Mouse (Mus musculus) heart, postnatal 0 days (tissue): ENCODE results near the gene Pla2g2e. TPM values are rescaled to one million over a fixed set of nuclear protein-coding genes. Genes with fewer than 3 reads are reported as not detected.
A peak's percentile ranks its signal among the peaks of the same experiment; 100 is the strongest.

Experiments
- ATAC-seq: fragments of 200-750 bp; cut with Nextera tagmentation; 2 replicates; pipeline ENCODE4 v1.8.0; 2017; ENCODE audit warnings: low read depth, moderate number of reproducible peaks, moderate library complexity; ENCODE audit not compliant: insufficient read depth
- DNase-seq: peaks from one replicate; pipeline ENCODE4 v3.0.0-alpha.2; 2016; ENCODE audit warnings: low spot score
- H3K27ac ChIP-seq: fragments of 300-500 bp; sonication (generic); 2 replicates; pipeline ENCODE4 v1.5.1; 2014; ENCODE audit warnings: low read depth, mild to moderate bottlenecking
- H3K27me3 ChIP-seq: fragments of 300-500 bp; sonication (generic); 2 replicates; pipeline ENCODE4 v1.6.1; 2014; ENCODE audit warnings: low read length, mixed read lengths; ENCODE audit not compliant: control insufficient read depth, insufficient read depth
- H3K36me3 ChIP-seq: fragments of 300-500 bp; sonication (generic); replicated peaks from 2 replicates; pipeline ENCODE4 v1.6.1; 2014; ENCODE audit warnings: low read length, mixed read lengths; ENCODE audit not compliant: control insufficient read depth, insufficient read depth
- H3K4me1 ChIP-seq: fragments of 300-500 bp; sonication (generic); 2 replicates; pipeline ENCODE4 v1.6.1; 2014; ENCODE audit warnings: antibody characterized with exemption; ENCODE audit not compliant: control insufficient read depth, insufficient read depth
- H3K4me2 ChIP-seq: fragments of 300-500 bp; sonication (generic); 2 replicates; pipeline ENCODE4 v1.6.1; 2014; ENCODE audit warnings: low read depth, mild to moderate bottlenecking, low read length, moderate library complexity
- H3K4me3 ChIP-seq: fragments of 300-500 bp; sonication (generic); 2 replicates; pipeline ENCODE4 v1.5.1; 2014; ENCODE audit warnings: low read depth, low read length
- H3K9ac ChIP-seq: fragments of 300-500 bp; sonication (generic); replicated peaks from 2 replicates; pipeline ENCODE4 v1.6.1; 2014; ENCODE audit warnings: low read depth, low read length, mixed read lengths
- H3K9me3 ChIP-seq: fragments of 300-500 bp; sonication (generic); replicated peaks from 2 replicates; pipeline ENCODE4 v1.6.1; 2016; ENCODE audit warnings: low read length; ENCODE audit not compliant: control insufficient read depth
- CTCF ChIP-seq: IDR thresholded peaks from 2 replicates; pipeline ENCODE4 v1.5.1; 2016; ENCODE audit warnings: antibody characterized with exemption, control low read depth, low read depth
- EP300 ChIP-seq: IDR thresholded peaks from 2 replicates; pipeline ENCODE4 v1.6.1; 2016; ENCODE audit warnings: antibody characterized with exemption, low read depth
- WGBS: fragments of 180-500 bp; shearing (Covaris S2); extraction: QIAGEN DNeasy Blood & Tissue Kit; methylation state at CpG from one replicate; pipeline ENCODE4 v1.1.7; 2014; 5-methylcytosine and 5-hydroxymethylcytosine counted together
- polyA plus RNA-seq: library from polyadenylated mRNA; unstranded; fragments of >200 nt; fragmentation: Nextera tagmentation; extraction: Ambion mirVana; gene quantifications from 2 replicates; pipeline ENCODE4 v1.2.1, GENCODE M21; 2015
- total RNA-seq: library from RNA; depleted of rRNA; stranded (reverse); fragments of >200 nt; gene quantifications from 2 replicates; pipeline ENCODE4 v1.2.3, GENCODE M21; 2014; ENCODE audit warnings: low replicate concordance; rRNA removed

Pla2g2e gene
- total and polyA plus RNA-seq, 2 experiments from 2014 or later = 0.30 TPM; not detected in 1

GRCm38 (mm10) chr4:138913797-138914196, 36.1 kb downstream of the Pla2g2e start, which contains the start of gene Otud3:
Gene Otud3 (minus strand): TSS chr4:138913945.
- peak; percentile 98 for ATAC-seq
- TF ChIP-seq CTCF (peak; percentile 81), EP300 (no peak)

GRCm38 (mm10) chr4:138917282-138917681, 39.5 kb downstream of the Pla2g2e start:
- TF ChIP-seq EP300 (no peak), CTCF (no peak)
- H3K4me2 ChIP-seq = no peak overlapping the region
- H3K9me3 ChIP-seq = no peaks in the 10 kb centered on the region
- no peak for DNase-seq
- H3K27me3 ChIP-seq = 0 out of 2 replicates have a peak, but pooled peaks cover 8% of the 10 kb centered on the region
- WGBS = 78% methylated on average over 9 of the region's 9 CpGs
- H3K4me3 ChIP-seq = no peak overlapping the region
- no peak overlapping the region for H3K9ac ChIP-seq
- H3K36me3 ChIP-seq = no peaks in the 10 kb centered on the region
- peaks cover 6% of the 10 kb centered on the region; the same call in 1 of the 2 replicates for H3K4me1 ChIP-seq
- no peak overlapping the region for H3K27ac ChIP-seq
- ATAC-seq = no peak

More at GRCm38 (mm10) chr4:138913797-138914196, 36.1 kb downstream of the Pla2g2e start, which contains the start of gene Otud3:
- H3K9me3 ChIP-seq = no peaks in the 10 kb centered on the region
- H3K36me3 ChIP-seq = 0 out of 2 replicates have a peak, but pooled peaks cover 11% of the 10 kb centered on the region
- under 1% methylated on average over 39 of the region's 39 CpGs for WGBS
- H3K27ac ChIP-seq = peak within 1 kb of the TSS; percentile 69
- peaks cover 6% of the 10 kb centered on the region; the same call in 1 of the 2 replicates for H3K4me1 ChIP-seq
- H3K4me3 ChIP-seq = peak within 1 kb of the TSS; percentile 94
- no peaks in the 10 kb centered on the region for H3K27me3 ChIP-seq
- peak; percentile 95 for DNase-seq
- H3K4me2 ChIP-seq = peak within 1 kb of the TSS; percentile 92
- H3K9ac ChIP-seq = peak within 1 kb of the TSS; percentile 92

DNA sequence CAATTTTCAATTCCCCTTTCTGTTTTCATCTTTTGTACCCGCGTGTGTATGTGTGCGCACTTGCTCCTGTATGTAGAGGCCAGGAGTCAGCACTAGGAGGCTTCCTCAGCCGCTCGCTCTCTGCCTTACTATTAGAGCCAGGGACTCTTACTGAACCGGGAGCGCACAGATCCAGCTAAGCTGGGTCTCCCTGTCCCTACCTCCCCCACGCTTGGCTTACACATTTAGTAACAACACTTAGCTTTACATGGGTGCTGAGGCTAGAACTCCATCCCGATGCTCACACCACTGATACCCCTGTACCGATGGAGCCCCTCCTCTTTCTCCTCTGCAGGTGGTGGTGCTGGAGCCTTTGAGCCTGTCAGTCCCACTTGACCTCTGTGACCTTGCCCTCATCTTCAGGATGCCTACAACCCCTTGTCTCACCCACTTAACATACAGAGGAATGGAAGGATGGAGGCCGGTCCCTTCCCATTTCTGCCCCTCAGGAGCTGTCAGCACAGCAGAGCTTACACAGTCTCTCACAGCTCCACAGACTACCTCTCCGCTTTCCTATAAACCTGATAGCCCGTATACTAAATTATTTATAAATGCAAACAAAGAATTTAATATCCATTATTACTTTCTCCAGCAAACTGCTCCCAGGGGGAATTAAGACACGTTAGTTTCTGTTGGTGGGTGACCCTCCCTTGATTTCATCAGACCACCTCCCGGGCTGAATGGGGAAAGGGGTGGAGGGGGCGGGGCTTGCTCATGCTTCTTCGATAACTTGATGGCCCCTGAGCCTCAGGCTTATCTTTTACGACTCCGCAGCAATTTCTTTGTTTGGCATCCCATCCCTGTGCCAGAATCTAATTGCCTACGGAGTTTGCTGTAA, 43.8 kb downstream of the Pla2g2e start:
- Histone ChIP-seq H3K27me3 (0 out of 2 replicates have a peak, but pooled peaks cover 8% of the 10 kb centered on the region), H3K4me3 (no peak overlapping the region), H3K4me1 (no peaks in the 10 kb centered on the region), H3K36me3 (no peaks in the 10 kb centered on the region), H3K9ac (no peak overlapping the region), H3K4me2 (no peak overlapping the region), H3K27ac (no peak overlapping the region), H3K9me3 (no peaks in the 10 kb centered on the region)
- 33% methylated on average over 20 of the region's 20 CpGs for WGBS
- ATAC-seq = no peak
- TF ChIP-seq CTCF (no peak), EP300 (no peak)
- no peak for DNase-seq

DNA sequence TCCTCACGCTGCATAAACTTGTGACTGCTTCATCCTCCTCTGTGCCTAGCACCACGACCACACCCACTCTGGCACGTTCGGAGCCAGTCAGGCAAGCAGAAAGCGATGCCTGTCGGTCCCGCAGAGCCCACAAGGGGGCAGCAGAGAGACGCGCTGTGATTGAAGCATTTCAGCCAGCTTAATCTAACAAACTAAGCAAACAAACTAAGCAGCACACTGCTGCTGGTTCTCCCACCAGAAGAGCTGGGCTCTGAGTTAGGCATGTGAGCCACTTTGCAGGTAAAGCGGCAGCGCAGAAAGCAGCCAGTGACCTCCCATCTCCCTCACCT, 44.4 kb downstream of the Pla2g2e start:
- DNase-seq = peak; percentile 86
- no peak overlapping the region for H3K4me2 ChIP-seq
- no peak overlapping the region for H3K4me3 ChIP-seq
- TF ChIP-seq CTCF = peak; percentile 100
- TF ChIP-seq EP300 = no peak
- H3K27me3 ChIP-seq = 0 out of 2 replicates have a peak, but pooled peaks cover 8% of the 10 kb centered on the region
- peak; percentile 75 for ATAC-seq
- no peak overlapping the region for H3K9ac ChIP-seq
- H3K4me1 ChIP-seq = no peaks in the 10 kb centered on the region
- H3K36me3 ChIP-seq = no peaks in the 10 kb centered on the region
- no peak overlapping the region for H3K27ac ChIP-seq
- no peaks in the 10 kb centered on the region for H3K9me3 ChIP-seq
- under 1% methylated on average over 11 of the region's 11 CpGs for WGBS

- DNase-seq (no peak), ATAC-seq (no peak)
- TF ChIP-seq CTCF (no peak), EP300 (no peak)
- no peaks in the 10 kb centered on the region for H3K36me3 ChIP-seq
- H3K9ac ChIP-seq = no peak overlapping the region
- H3K27ac ChIP-seq = no peak overlapping the region
- 0 out of 2 replicates have a peak, but pooled peaks cover 8% of the 10 kb centered on the region for H3K27me3 ChIP-seq
- H3K9me3 ChIP-seq = no peaks in the 10 kb centered on the region
- H3K4me2 ChIP-seq = no peak overlapping the region
- 23% methylated on average over 2 of the region's 2 CpGs for WGBS
- H3K4me3 ChIP-seq = no peak overlapping the region
- H3K4me1 ChIP-seq = no peaks in the 10 kb centered on the region
Observed at GRCm38 (mm10) chr4:138925561-138925960, 47.8 kb downstream of the Pla2g2e start.

Other genes starting within 250 kb of the Pla2g2e start
- not detected in 2 replicates for gene Vwa5b1, start 242.1 kb upstream of the Pla2g2e start, total RNA-seq
- not detected in 2 replicates for gene Vwa5b1, start 242.1 kb upstream of the Pla2g2e start, polyA plus RNA-seq
- gene Pla2g2c, start 153.2 kb upstream of the Pla2g2e start, total RNA-seq = 1.0 TPM in 1 of 2 replicates, not detected in the other
- 0.11 and 0.27 TPM in 2 replicates for gene Pla2g2c, start 153.2 kb upstream of the Pla2g2e start, polyA plus RNA-seq
- 1.9 and 2.0 TPM in 2 replicates for gene Ubxn10, start 140.8 kb upstream of the Pla2g2e start, total RNA-seq
- 0.98 and 1.0 TPM in 2 replicates for gene Ubxn10, start 140.8 kb upstream of the Pla2g2e start, polyA plus RNA-seq
- gene Pla2g2f, start 120.3 kb upstream of the Pla2g2e start, total RNA-seq = not detected in 2 replicates
- gene Pla2g2f, start 120.3 kb upstream of the Pla2g2e start, polyA plus RNA-seq = not detected in 2 replicates
- not detected in 2 replicates for gene Pla2g2d, start 102.2 kb upstream of the Pla2g2e start, total RNA-seq
- not detected in 2 replicates for gene Pla2g2d, start 102.2 kb upstream of the Pla2g2e start, polyA plus RNA-seq
- 1.6 and 9.2 TPM in 2 replicates for gene Pla2g5, start 14.5 kb upstream of the Pla2g2e start, total RNA-seq
- 4.7 and 6.2 TPM in 2 replicates for gene Pla2g5, start 14.5 kb upstream of the Pla2g2e start, polyA plus RNA-seq
- not detected in 2 replicates for gene Gm13030, start 4.0 kb upstream of the Pla2g2e start, total RNA-seq
- gene Gm13030, start 4.0 kb upstream of the Pla2g2e start, polyA plus RNA-seq = not detected in 2 replicates
- gene Otud3, start 36.0 kb downstream of the Pla2g2e start, total RNA-seq = 5.8 and 12.4 TPM in 2 replicates
- 3.5 and 4.1 TPM in 2 replicates for gene Otud3, start 36.0 kb downstream of the Pla2g2e start, polyA plus RNA-seq
- gene Rnf186, start 89.2 kb downstream of the Pla2g2e start, total RNA-seq = not detected in 2 replicates
- gene Rnf186, start 89.2 kb downstream of the Pla2g2e start, polyA plus RNA-seq = 0.10 TPM in 1 of 2 replicates, not detected in the other
- gene Tmco4, start 94.9 kb downstream of the Pla2g2e start, total RNA-seq = 16.9 and 18.8 TPM in 2 replicates
- gene Tmco4, start 94.9 kb downstream of the Pla2g2e start, polyA plus RNA-seq = 6.2 and 7.7 TPM in 2 replicates
- not detected in 2 replicates for gene Htr6, start 197.6 kb downstream of the Pla2g2e start, total RNA-seq
- not detected in 2 replicates for gene Htr6, start 197.6 kb downstream of the Pla2g2e start, polyA plus RNA-seq
- 33.2 and 55.8 TPM in 2 replicates for gene Nbl1, start 215.1 kb downstream of the Pla2g2e start, total RNA-seq
- gene Nbl1, start 215.1 kb downstream of the Pla2g2e start, polyA plus RNA-seq = 14.2 and 16.8 TPM in 2 replicates